Mouse (Mus musculus) embryonic facial prominence, embryonic 15.5 days (tissue): ENCODE results near the gene E4f1. TPM values are rescaled to one million over a fixed set of nuclear protein-coding genes. Genes with fewer than 3 reads are reported as not detected.
A peak's percentile ranks its signal among the peaks of the same experiment; 100 is the strongest.
"Not testable (repeated sequence)": the region's sequence is repeated elsewhere in the genome, so short reads cannot be mapped to it uniquely, and the experiment has no call there.

Experiments used
- ATAC-seq: fragments of 200-750 bp; cut with Nextera tagmentation; 2 replicates; pipeline ENCODE4 v1.8.0; 2017; ENCODE audit warnings: low read depth, moderate TSS enrichment; ENCODE audit not compliant: insufficient number of reproducible peaks, low FRiP score, low TSS enrichment
- H3K27ac ChIP-seq: fragments of 300-500 bp; sonication (generic); replicated peaks from 2 replicates; pipeline ENCODE4 v1.5.1; 2015; ENCODE audit warnings: mild to moderate bottlenecking, inconsistent platforms
- H3K27me3 ChIP-seq: fragments of 300-500 bp; sonication (generic); 2 replicates; pipeline ENCODE4 v1.6.1; 2015; ENCODE audit warnings: inconsistent platforms
- H3K36me3 ChIP-seq: fragments of 300-500 bp; sonication (generic); 2 replicates; pipeline ENCODE4 v1.6.1; 2015; ENCODE audit warnings: mild to moderate bottlenecking, inconsistent platforms
- H3K4me1 ChIP-seq: fragments of 300-500 bp; sonication (generic); 2 replicates; pipeline ENCODE4 v1.6.1; 2015; ENCODE audit warnings: inconsistent platforms
- H3K4me2 ChIP-seq: fragments of 300-500 bp; sonication (generic); replicated peaks from 2 replicates; pipeline ENCODE4 v1.6.1; 2015; ENCODE audit warnings: mild to moderate bottlenecking, inconsistent platforms
- H3K4me3 ChIP-seq: fragments of 300-500 bp; sonication (generic); replicated peaks from 2 replicates; pipeline ENCODE4 v1.5.1; 2015; ENCODE audit warnings: mild to moderate bottlenecking, inconsistent platforms
- H3K9ac ChIP-seq: fragments of 300-500 bp; sonication (generic); 2 replicates; pipeline ENCODE4 v1.6.1; 2015; ENCODE audit warnings: inconsistent platforms
- H3K9me3 ChIP-seq: fragments of 300-500 bp; sonication (generic); replicated peaks from 2 replicates; pipeline ENCODE4 v1.6.1; 2016; ENCODE audit warnings: inconsistent platforms
- WGBS: fragments of 180-500 bp; shearing (Covaris S2); methylation state at CpG from one replicate; pipeline ENCODE4 v1.1.7; 2015; 5-methylcytosine and 5-hydroxymethylcytosine counted together
- polyA plus RNA-seq: library from polyadenylated mRNA; unstranded; fragments of >200 nt; fragmentation: Nextera tagmentation; extraction: Ambion mirVana; gene quantifications from 2 replicates; pipeline ENCODE4 v1.2.1, GENCODE M21; 2015

The E4f1 gene
- polyA plus RNA-seq, 1 experiment from 2014 or later, result 37.0 TPM

DNA sequence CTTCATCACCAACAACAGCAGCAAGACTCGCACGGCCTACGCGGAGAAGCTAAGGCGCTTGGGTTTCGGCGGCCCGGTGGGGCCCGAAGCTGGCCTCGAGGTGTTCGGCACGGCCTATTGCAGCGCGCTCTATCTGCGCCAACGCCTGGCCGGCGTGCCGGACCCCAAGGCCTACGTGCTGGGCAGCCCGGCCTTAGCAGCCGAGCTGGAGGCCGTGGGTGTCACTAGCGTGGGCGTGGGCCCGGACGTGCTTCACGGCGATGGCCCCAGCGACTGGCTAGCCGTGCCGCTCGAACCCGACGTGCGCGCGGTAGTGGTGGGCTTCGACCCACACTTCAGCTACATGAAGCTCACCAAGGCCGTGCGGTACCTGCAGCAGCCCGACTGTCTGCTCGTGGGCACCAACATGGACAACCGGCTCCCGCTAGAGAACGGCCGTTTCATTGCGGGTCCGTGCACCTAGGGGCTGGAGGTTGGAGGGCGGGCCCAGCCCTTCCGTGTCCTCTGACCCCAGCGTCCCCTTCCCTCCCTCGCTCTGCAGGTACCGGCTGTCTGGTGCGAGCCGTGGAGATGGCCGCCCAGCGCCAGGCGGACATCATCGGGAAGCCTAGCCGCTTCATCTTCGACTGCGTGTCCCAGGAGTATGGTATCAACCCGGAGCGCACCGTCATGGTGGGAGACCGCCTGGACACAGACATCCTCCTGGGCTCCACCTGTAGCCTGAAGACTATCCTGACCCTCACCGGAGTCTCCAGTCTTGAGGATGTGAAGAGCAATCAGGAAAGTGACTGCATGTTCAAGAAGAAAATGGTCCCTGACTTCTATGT is 801 bp upstream of the E4f1 start:
- Histone ChIP-seq H3K9me3 (no peaks in the 10 kb centered on the region), H3K9ac (peak overlapping the region; percentile 75), H3K36me3 (peaks cover 24% of the 10 kb centered on the region), H3K27ac (0 out of 2 replicates have a peak overlapping the region, but pooled peaks have one; percentile 35), H3K4me2 (peak overlapping the region; percentile 96), H3K27me3 (no peaks in the 10 kb centered on the region), H3K4me1 (peaks cover 25% of the 10 kb centered on the region), H3K4me3 (peak overlapping the region; percentile 84)
- WGBS, result under 1% methylated on average over 68 of the region's 68 CpGs
- peak; percentile 48; the same call in 1 of the 2 replicates for ATAC-seq

DNA sequence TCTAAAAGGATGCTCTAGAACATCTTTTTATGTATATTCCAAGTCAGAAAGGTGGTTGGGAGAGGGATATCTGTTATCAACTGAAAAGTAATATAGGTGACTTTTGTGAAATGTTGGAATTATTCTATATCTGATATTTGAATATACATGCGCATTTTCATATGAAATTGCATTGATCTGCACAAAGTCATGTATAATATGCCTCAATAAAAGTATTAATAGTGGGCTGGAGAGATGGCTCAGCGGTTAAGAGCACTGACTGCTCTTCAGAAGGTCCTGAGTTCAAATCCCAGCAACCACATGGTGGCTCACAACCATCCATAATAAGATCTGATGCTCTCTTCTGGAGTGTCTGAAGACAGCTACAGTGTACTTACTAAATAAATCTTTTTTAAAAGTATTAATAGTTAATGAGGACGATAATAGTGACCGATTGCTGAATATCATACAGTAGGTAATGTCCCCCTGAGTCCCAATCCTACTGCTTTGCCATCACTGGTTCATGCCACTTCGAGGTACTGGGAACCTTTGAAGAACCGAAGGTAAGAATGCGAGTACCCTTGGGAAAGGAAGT is 690 bp downstream of the E4f1 start:
- H3K27ac ChIP-seq, result peak overlapping the region; percentile 82
- ATAC-seq, result no peak
- no peaks in the 10 kb centered on the region for H3K9me3 ChIP-seq
- H3K4me3 ChIP-seq, result peak overlapping the region; percentile 84
- H3K4me1 ChIP-seq, result peaks cover 25% of the 10 kb centered on the region
- WGBS, result 18% methylated on average over 7 of the region's 7 CpGs
- no peaks in the 10 kb centered on the region for H3K27me3 ChIP-seq
- H3K36me3 ChIP-seq, result peaks cover 9% of the 10 kb centered on the region
- peak overlapping the region; percentile 96 for H3K4me2 ChIP-seq
- H3K9ac ChIP-seq, result peak overlapping the region; percentile 43

DNA sequence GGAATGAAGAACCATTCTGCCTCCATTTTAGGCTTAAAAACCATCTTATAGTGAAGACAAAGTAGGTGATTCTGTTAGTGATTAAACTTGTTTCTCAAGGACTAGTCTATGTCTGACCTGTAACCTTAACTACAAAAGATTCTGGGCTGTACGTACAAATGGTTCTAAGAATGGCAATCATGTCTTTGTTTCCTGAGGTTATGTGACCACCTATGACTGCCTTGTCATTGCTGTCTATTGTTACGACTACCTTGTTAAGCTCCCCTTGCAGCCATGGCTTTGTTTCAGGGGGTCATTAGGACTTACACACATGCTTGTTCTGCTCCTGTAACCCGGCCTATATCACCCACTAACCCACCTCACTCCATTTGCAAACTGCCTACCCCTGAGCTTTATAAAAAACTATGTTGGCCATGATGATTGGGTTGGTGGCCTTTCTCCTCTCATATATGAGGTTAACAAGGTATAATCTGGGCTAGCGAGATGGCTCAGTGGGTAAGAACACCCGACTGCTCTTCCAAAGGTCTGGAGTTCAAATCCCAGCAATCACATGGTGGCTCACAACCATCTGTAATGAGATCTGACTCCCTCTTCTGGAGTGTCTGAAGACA is 1.4 kb downstream of the E4f1 start:
- ATAC-seq, result no peak

DNA sequence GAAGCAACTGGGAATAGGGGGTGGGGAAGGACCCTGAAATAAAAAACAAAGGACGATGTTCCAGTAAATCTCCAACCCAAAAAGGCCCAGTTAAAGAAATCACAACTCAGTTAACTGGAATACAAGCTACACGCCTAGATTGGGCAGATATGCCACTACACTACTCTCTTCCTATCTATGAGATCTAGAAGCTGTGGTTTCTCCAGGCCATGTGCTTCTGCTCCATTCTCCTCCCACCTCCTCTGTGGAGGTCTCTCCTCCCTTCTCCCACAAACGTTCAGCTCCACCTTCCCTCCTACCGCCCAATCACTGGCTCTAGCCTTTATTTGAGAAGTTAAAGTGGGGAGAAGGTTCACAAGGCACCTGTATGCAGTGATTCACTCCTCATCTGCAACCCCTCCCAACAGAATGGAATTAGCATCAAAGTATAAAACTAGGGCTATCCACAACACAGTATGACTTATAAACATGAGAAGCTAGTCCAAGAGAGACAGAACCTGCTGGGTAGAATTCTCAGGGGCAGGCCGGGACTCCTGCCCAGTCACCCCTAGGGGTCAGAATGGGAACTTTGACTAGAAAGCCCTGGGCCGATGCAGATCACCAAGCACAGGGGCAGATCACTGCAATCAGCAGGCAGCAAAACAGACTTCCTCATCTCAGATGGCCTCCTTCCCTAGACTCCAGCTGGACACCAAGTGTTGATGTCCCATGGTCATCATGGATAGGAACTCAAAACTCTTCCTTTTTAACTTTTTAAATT is 6.6 kb downstream of the E4f1 start:
- no peak overlapping the region for H3K4me2 ChIP-seq
- no peak for ATAC-seq
- H3K9ac ChIP-seq, result no peak overlapping the region
- H3K36me3 ChIP-seq, result no peaks in the 10 kb centered on the region
- no peaks in the 10 kb centered on the region for H3K9me3 ChIP-seq
- no peaks in the 10 kb centered on the region for H3K27me3 ChIP-seq
- WGBS, result 52% methylated on average over 6 of the region's 6 CpGs
- no peaks in the 10 kb centered on the region for H3K4me1 ChIP-seq
- H3K27ac ChIP-seq, result no peak overlapping the region
- H3K4me3 ChIP-seq, result no peak overlapping the region

More for the DNA sequence above, 1.4 kb downstream of the E4f1 start:
- Histone ChIP-seq H3K9ac (no peak overlapping the region), H3K27me3 (no peaks in the 10 kb centered on the region), H3K4me3 (no peak overlapping the region), H3K27ac (no peak overlapping the region), H3K9me3 (no peaks in the 10 kb centered on the region), H3K36me3 (peaks cover 3% of the 10 kb centered on the region; the same call in 1 of the 2 replicates), H3K4me1 (peaks cover 25% of the 10 kb centered on the region), H3K4me2 (no peak overlapping the region)
- 95% methylated on average over 5 of the region's 5 CpGs for WGBS

DNA sequence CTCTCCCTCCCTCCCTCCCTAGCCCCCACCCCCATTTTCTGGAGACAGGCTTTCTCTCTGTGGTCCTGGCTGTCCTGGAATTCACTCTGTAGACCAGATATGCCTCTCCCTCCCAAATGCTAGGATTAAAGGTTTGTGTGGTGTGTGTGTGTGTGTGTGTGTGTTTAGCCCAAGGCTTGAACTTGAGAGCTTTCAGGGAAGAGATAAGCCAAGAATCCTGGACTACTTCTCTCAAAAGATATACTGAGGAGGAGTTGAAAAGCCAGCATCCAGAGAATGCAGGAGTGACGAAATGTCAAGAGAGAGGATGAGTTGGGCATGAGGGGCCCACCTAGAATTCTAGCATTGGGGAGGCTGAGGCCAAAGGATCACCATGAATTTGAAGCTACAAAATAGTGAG is 7.2 kb downstream of the E4f1 start:
- Histone ChIP-seq H3K27me3 (no peaks in the 10 kb centered on the region), H3K9ac (no peak overlapping the region), H3K4me3 (no peak overlapping the region), H3K4me1 (no peaks in the 10 kb centered on the region), H3K27ac (no peak overlapping the region), H3K4me2 (no peak overlapping the region), H3K36me3 (no peaks in the 10 kb centered on the region), H3K9me3 (no peaks in the 10 kb centered on the region)
- 69% methylated on average over 1 of the region's 1 CpGs for WGBS
- ATAC-seq, result no peak

DNA sequence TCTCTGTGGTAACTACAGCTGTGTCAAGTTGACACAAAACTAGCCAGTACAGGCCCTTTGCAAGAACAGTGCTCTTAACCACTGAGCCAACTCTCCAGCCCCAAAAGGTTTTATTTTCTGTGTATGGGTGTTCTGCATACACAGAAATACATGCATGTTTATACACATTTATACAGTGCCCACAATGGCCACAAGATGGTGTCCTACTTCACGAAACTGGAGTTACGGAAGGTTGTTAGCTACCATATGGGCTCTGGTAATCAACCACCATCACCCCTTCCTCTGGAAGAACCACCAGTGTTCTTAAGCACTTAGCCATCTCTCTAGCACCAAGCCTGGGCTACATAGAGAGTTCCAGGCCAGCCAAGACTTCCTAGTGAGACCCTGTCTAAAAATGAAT is 8.5 kb downstream of the E4f1 start:
- H3K27ac ChIP-seq, result no peak overlapping the region
- H3K4me3 ChIP-seq, result no peak overlapping the region
- no peaks in the 10 kb centered on the region for H3K4me1 ChIP-seq
- 68% methylated on average over 2 of the region's 2 CpGs for WGBS
- no peak overlapping the region for H3K4me2 ChIP-seq
- H3K9ac ChIP-seq, result no peak overlapping the region
- no peaks in the 10 kb centered on the region for H3K27me3 ChIP-seq
- H3K36me3 ChIP-seq, result no peaks in the 10 kb centered on the region
- no peak for ATAC-seq
- H3K9me3 ChIP-seq, result no peaks in the 10 kb centered on the region

DNA sequence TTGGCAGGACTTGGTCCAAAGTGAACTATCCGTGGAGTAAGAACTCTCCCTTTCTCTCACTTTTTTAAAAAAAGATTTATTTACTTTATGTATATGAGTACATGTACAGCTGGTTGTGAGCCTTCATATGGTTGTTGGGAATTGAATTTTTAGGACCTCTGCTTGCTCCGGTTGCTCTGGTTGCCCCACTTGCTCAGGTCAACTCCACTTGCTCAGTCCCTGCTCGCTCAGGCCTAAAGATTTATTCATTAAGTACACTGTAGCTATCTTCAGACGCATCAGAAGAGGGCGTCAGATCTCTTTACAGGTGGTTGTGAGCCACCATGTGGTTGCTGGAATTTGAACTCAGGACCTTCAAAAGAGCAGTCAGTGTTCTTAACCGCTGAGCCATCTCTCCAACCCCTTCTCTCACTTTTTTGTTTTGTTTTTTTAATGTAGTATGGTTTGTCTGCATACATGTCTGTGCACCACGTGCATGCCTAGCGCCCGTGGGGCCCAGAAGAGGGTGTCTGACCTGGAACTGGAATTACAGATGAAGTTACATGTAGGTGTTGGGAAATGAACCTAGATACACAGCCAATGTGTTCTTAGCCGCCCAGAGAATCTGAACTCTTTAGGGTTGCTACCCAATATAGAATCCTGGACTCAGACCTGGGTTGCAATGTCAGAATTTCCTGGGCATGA is 14.4 kb downstream of the E4f1 start:
- not testable (repeated sequence) for ATAC-seq, H3K9me3 ChIP-seq, H3K27me3 ChIP-seq, H3K9ac ChIP-seq
- Histone ChIP-seq H3K4me3 (peak overlapping the region; percentile 71), H3K27ac (peak overlapping the region; percentile 72), H3K4me2 (peak overlapping the region; percentile 42), H3K4me1 (peaks cover 18% of the 10 kb centered on the region; the same call in 1 of the 2 replicates), H3K36me3 (peaks cover 12% of the 10 kb centered on the region)
- 47% methylated on average over 10 of the region's 10 CpGs for WGBS

DNA sequence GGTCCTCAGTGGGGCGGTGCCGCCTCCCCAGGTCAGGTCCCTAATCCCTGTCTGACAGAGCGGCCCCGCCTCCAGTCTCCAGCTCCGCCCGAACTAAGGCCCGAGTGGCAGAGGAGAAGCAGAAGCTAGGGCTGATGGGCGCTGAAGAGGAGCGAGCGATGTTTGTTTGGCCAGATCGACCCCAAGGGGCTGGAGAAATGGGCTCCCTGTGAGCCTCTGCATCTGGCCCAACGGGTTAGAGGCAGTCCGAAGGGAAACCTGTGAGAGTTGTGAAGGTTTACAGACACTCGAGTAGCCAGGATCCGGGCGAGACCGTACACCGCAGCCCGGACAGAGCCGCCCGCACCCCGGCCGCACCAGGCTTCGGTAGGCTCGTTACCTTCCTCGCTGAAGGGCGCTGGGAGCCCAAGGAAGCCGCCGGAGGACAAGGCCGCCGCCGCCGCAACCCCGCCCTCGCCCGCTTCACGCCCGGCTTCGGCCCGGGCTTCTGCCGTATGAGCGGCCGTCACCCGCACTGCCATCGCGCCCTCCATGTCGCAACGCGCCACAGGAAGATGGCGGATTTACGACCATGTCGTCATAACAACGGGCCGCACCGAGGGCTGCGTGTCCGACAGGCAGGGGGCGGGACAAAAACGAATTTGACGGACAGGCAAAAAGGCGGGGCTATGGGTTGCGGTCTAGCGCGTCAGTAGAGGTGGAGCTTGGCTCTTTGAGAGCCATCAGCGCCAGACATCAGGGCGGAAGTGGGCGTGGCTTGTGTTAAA is 15.2 kb downstream of the E4f1 start:
- ATAC-seq, result peak; percentile 93
- no peaks in the 10 kb centered on the region for H3K27me3 ChIP-seq
- no peaks in the 10 kb centered on the region for H3K9me3 ChIP-seq
- peaks cover 18% of the 10 kb centered on the region; the same call in 1 of the 2 replicates for H3K4me1 ChIP-seq
- WGBS, result under 1% methylated on average over 67 of the region's 67 CpGs
- peak overlapping the region; percentile 98 for H3K27ac ChIP-seq
- H3K4me3 ChIP-seq, result peak overlapping the region; percentile 71
- H3K36me3 ChIP-seq, result peaks cover 17% of the 10 kb centered on the region
- peak overlapping the region; percentile 90 for H3K9ac ChIP-seq
- H3K4me2 ChIP-seq, result peak overlapping the region; percentile 64

DNA sequence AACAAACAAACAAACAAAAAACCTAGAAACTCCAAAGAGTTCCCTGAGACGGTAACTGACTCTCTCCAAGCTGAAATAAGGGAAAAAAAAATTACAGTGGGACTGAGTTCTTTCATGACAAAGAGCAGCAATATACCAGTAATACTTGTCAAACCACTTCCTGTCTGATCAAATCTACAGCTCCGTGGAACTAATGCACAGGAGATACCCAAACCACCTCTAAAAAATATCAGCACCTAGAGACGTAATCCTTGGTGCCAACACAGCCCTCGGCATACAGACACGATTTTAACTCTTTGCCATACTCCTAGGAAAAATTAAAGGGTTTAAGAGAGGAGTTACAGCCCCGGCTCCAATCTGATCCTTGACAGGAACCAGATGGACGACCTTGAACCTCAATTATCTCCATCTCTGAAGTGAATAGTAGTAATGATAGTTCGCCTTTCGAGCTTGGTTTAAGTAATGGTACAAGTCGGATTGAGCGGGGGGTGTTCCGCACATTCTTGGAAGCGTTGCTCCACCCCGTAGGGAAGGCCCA is 15.8 kb downstream of the E4f1 start:
- H3K36me3 ChIP-seq, result peaks cover 24% of the 10 kb centered on the region
- H3K27me3 ChIP-seq, result no peaks in the 10 kb centered on the region
- 2% methylated on average over 14 of the region's 14 CpGs for WGBS
- H3K9ac ChIP-seq, result peak overlapping the region; percentile 90
- H3K4me2 ChIP-seq, result peak overlapping the region; percentile 64
- peaks cover 18% of the 10 kb centered on the region; the same call in 1 of the 2 replicates for H3K4me1 ChIP-seq
- H3K4me3 ChIP-seq, result peak overlapping the region; percentile 71
- H3K9me3 ChIP-seq, result no peaks in the 10 kb centered on the region
- ATAC-seq, result no peak
- H3K27ac ChIP-seq, result peak overlapping the region; percentile 98

DNA sequence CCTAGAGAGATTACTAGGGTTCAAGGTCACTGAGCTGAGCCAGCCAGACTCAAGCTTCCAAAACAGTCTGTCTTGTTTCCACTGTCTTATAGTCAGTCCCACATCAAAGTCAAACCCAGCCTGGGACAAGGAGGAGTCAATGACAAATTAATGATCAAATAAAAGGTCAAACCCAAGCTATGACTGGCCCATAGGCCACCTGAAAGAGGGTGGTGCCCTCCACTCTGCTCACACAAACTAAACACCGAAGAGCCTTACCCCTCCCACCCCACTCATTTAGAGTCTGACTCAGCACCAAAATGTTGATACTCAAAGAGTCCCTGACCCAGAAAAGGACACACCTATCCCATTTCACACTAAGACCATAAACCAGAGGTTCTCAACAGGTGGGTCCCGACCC is 16.7 kb downstream of the E4f1 start:
- ATAC-seq, result no peak
- Histone ChIP-seq H3K27me3 (no peaks in the 10 kb centered on the region), H3K4me3 (no peak overlapping the region; the same call in 1 of the 2 replicates), H3K4me1 (peaks cover 18% of the 10 kb centered on the region; the same call in 1 of the 2 replicates), H3K27ac (no peak overlapping the region), H3K9ac (no peak overlapping the region), H3K4me2 (peak overlapping the region; percentile 64), H3K36me3 (peaks cover 33% of the 10 kb centered on the region), H3K9me3 (no peaks in the 10 kb centered on the region)
- WGBS, result 84% methylated on average over 2 of the region's 2 CpGs
